Mouse (Mus musculus): Measurements from ENCODE around the gene Tmem132d. TPM values are rescaled to one million over a fixed set of nuclear protein-coding genes. Genes with fewer than 3 reads are reported as not detected.

Tmem132d gene
- polyA plus RNA-seq (2014; fragmentation: Nextera tagmentation; extraction: Ambion mirVana), result 0.07 and 0.08 TPM in 2 replicates

DNA sequence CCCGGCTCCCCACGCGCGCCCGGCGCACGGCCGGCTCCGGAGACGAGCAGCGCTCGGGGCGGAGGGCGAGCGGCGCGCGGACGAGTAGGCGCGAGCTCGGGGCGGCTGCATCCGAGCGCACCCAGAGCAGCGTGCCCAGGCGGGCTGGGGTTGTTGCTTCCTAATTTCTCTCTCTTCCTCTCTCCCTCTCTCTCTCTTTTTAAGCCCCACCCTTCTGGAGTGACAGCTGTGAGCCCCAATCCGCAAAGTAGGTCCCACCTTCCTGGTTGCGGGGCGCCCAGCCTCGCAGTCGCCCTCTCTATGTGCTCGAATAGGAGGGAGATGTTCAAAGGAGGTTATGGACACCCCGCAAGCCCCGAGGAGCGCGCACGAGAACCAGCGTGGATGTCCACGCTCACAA, at the start of gene Tmem132d:
Tmem132d (minus strand) TSS at position 162 of the 400 bp plus-strand sequence.
- no peaks in the 10 kb centered on the region for H3K36me3 ChIP-seq (ENCODE audit: control insufficient read depth, insufficient read depth, low read length)
- 1% methylated on average over 39 of the region's 40 CpGs for WGBS (ENCODE audit: insufficient replicate concordance)
- ATAC-seq (replicated peaks; ENCODE audit: insufficient number of reproducible peaks, low FRiP score, low TSS enrichment), result no peak
- no peaks in the 10 kb centered on the region for H3K9me3 ChIP-seq (replicated peaks; ENCODE audit: control insufficient read depth, low read length)
- no peak within 1 kb of the TSS for H3K27ac ChIP-seq (ENCODE audit: low read depth, low read length)
- peak within 1 kb of the TSS; percentile 33 for H3K4me3 ChIP-seq (ENCODE audit: low read depth, low read length)
- peak within 1 kb of the TSS; percentile 60 for H3K4me2 ChIP-seq
- peaks cover 62% of the 10 kb centered on the region for H3K27me3 ChIP-seq (ENCODE audit: control insufficient read depth, insufficient read depth, low read length)
- H3K9ac ChIP-seq (ENCODE audit: low read depth, low read length), result no peak within 1 kb of the TSS
- no peaks in the 10 kb centered on the region for H3K4me1 ChIP-seq (ENCODE audit: control insufficient read depth, insufficient read depth, low read length)

DNA sequence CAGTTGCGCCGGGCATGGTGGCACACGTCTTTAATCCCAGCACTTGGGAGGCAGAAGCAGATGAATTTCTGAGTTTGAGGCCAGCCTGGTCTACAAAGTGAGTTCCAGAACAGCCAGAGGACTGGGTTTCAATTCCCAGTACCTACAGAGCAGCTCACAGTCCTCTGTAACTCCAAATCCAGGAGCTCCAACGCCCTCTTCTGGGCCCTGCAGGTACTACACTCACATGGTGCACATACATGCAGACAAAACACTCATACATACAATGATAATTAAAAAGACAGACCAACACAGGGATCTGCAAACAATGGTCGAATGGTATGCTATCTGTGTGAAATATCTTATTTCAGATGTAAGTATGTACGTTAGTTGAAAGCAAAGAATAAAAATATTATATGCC, 47.9 kb upstream of the Tmem132d start:
- H3K36me3 ChIP-seq (ENCODE audit: control insufficient read depth, insufficient read depth, low read length), result no peaks in the 10 kb centered on the region
- H3K4me1 ChIP-seq (ENCODE audit: control insufficient read depth, insufficient read depth, low read length), result no peaks in the 10 kb centered on the region
- WGBS (ENCODE audit: insufficient replicate concordance), result 78% methylated on average over 6 of the region's 6 CpGs
- H3K9me3 ChIP-seq (replicated peaks; ENCODE audit: control insufficient read depth, low read length), result no peaks in the 10 kb centered on the region
- H3K4me3 ChIP-seq (ENCODE audit: low read depth, low read length), result no peak overlapping the region
- no peak for ATAC-seq (replicated peaks; ENCODE audit: insufficient number of reproducible peaks, low FRiP score, low TSS enrichment)
- peaks cover 17% of the 10 kb centered on the region for H3K27me3 ChIP-seq (ENCODE audit: control insufficient read depth, insufficient read depth, low read length)
- H3K27ac ChIP-seq (ENCODE audit: low read depth, low read length), result no peak overlapping the region
- no peak overlapping the region for H3K4me2 ChIP-seq
- no peak overlapping the region for H3K9ac ChIP-seq (ENCODE audit: low read depth, low read length)

GRCm38 (mm10) chr5:128475372-128475771, 42.5 kb upstream of the Tmem132d start:
- no peak overlapping the region for H3K27ac ChIP-seq (ENCODE audit: low read depth, low read length)
- WGBS (ENCODE audit: insufficient replicate concordance), result 79% methylated on average over 8 of the region's 8 CpGs
- H3K4me3 ChIP-seq (ENCODE audit: low read depth, low read length), result no peak overlapping the region
- H3K9me3 ChIP-seq (replicated peaks; ENCODE audit: control insufficient read depth, low read length), result no peaks in the 10 kb centered on the region
- H3K27me3 ChIP-seq (ENCODE audit: control insufficient read depth, insufficient read depth, low read length), result no peaks in the 10 kb centered on the region
- no peaks in the 10 kb centered on the region for H3K36me3 ChIP-seq (ENCODE audit: control insufficient read depth, insufficient read depth, low read length)
- no peak overlapping the region for H3K9ac ChIP-seq (ENCODE audit: low read depth, low read length)
- no peaks in the 10 kb centered on the region for H3K4me1 ChIP-seq (ENCODE audit: control insufficient read depth, insufficient read depth, low read length)
- ATAC-seq (replicated peaks; ENCODE audit: insufficient number of reproducible peaks, low FRiP score, low TSS enrichment), result no peak
- H3K4me2 ChIP-seq, result no peak overlapping the region

DNA sequence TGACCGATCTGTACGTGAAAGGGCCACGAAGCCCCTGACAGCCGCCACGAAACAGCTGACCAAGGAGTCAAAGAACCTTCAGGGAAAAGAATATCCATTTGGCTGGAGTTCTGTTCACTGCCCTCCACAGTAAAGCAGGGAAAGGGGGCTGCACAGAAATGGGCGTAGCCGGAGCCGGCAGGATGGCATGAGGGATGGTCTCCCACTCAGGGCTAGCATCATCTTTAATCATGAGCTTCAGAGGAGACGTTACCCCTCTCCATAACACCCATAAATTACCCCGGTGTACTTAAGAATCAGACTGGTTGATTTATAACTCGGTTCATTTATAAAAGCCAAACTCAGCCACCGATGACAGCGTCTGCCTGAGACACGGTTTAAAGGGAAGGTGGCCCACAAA, 36.9 kb upstream of the Tmem132d start:
- no peak overlapping the region for H3K9ac ChIP-seq (ENCODE audit: low read depth, low read length)
- no peak for ATAC-seq (replicated peaks; ENCODE audit: insufficient number of reproducible peaks, low FRiP score, low TSS enrichment)
- H3K36me3 ChIP-seq (ENCODE audit: control insufficient read depth, insufficient read depth, low read length), result no peaks in the 10 kb centered on the region
- no peak overlapping the region for H3K4me2 ChIP-seq
- H3K9me3 ChIP-seq (replicated peaks; ENCODE audit: control insufficient read depth, low read length), result no peaks in the 10 kb centered on the region
- no peak overlapping the region for H3K27ac ChIP-seq (ENCODE audit: low read depth, low read length)
- H3K4me1 ChIP-seq (ENCODE audit: control insufficient read depth, insufficient read depth, low read length), result no peaks in the 10 kb centered on the region
- WGBS (ENCODE audit: insufficient replicate concordance), result 77% methylated on average over 14 of the region's 14 CpGs
- H3K27me3 ChIP-seq (ENCODE audit: control insufficient read depth, insufficient read depth, low read length), result no peaks in the 10 kb centered on the region
- H3K4me3 ChIP-seq (ENCODE audit: low read depth, low read length), result no peak overlapping the region

DNA sequence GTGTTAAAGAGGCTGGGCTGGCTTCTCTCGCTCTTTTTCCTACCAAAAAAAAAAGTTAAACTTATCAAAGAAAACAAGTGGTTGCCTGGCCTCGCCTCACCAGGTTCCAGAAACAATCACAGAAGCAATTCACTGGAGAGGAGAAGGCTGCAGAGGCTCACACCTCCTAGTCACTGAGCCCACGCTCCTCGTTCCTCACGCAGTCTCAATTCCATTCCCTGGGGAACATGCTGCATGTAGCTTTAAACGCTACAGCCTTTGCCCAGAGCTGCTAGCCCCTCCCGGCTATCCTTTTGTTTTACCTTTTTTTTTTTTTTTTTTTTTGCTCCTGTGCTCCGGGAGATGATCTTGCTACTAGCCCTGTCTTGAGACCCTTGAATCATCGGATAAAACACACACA, 31.6 kb upstream of the Tmem132d start:
- H3K4me2 ChIP-seq, result peak overlapping the region; percentile 34
- 5% methylated on average over 9 of the region's 9 CpGs for WGBS (ENCODE audit: insufficient replicate concordance)
- no peak overlapping the region for H3K27ac ChIP-seq (ENCODE audit: low read depth, low read length)
- peaks cover 4% of the 10 kb centered on the region; the same call in 1 of the 2 replicates for H3K4me1 ChIP-seq (ENCODE audit: control insufficient read depth, insufficient read depth, low read length)
- H3K9ac ChIP-seq (ENCODE audit: low read depth, low read length), result no peak overlapping the region
- no peaks in the 10 kb centered on the region for H3K36me3 ChIP-seq (ENCODE audit: control insufficient read depth, insufficient read depth, low read length)
- no peaks in the 10 kb centered on the region for H3K27me3 ChIP-seq (ENCODE audit: control insufficient read depth, insufficient read depth, low read length)
- no peaks in the 10 kb centered on the region for H3K9me3 ChIP-seq (replicated peaks; ENCODE audit: control insufficient read depth, low read length)
- no peak for ATAC-seq (replicated peaks; ENCODE audit: insufficient number of reproducible peaks, low FRiP score, low TSS enrichment)
- no peak overlapping the region for H3K4me3 ChIP-seq (ENCODE audit: low read depth, low read length)

DNA sequence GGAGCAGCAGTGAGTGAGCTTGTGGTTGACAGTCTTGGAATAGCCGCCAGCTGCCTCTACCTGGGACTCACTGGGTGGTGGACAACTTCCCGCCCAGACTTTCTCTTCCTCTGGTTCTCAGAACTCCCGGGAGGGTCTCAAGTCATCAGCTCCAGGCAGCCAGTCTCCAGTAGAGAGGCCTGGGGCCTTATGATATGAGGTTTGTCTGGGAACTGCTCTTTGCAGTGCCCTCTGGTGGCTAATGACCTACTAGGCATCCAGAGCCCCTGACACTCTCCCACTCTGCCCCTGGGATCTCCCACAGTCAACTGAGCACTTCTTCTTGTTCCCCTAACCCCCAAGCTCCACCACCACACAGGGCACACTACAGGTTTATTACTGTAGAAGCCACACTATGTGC, 27.7 kb upstream of the Tmem132d start:
- no peak overlapping the region for H3K27ac ChIP-seq (ENCODE audit: low read depth, low read length)
- no peak overlapping the region for H3K4me2 ChIP-seq
- ATAC-seq (replicated peaks; ENCODE audit: insufficient number of reproducible peaks, low FRiP score, low TSS enrichment), result no peak
- peaks cover 4% of the 10 kb centered on the region; the same call in 1 of the 2 replicates for H3K4me1 ChIP-seq (ENCODE audit: control insufficient read depth, insufficient read depth, low read length)
- 24% methylated on average over 3 of the region's 3 CpGs for WGBS (ENCODE audit: insufficient replicate concordance)
- no peak overlapping the region for H3K9ac ChIP-seq (ENCODE audit: low read depth, low read length)
- H3K27me3 ChIP-seq (ENCODE audit: control insufficient read depth, insufficient read depth, low read length), result no peaks in the 10 kb centered on the region
- no peak overlapping the region for H3K4me3 ChIP-seq (ENCODE audit: low read depth, low read length)
- H3K36me3 ChIP-seq (ENCODE audit: control insufficient read depth, insufficient read depth, low read length), result no peaks in the 10 kb centered on the region
- H3K9me3 ChIP-seq (replicated peaks; ENCODE audit: control insufficient read depth, low read length), result no peaks in the 10 kb centered on the region

GRCm38 (mm10) chr5:128455732-128456131, 22.9 kb upstream of the Tmem132d start:
- Histone ChIP-seq H3K36me3 (ENCODE audit: control insufficient read depth, insufficient read depth, low read length) (no peaks in the 10 kb centered on the region), H3K9ac (ENCODE audit: low read depth, low read length) (no peak overlapping the region), H3K27me3 (ENCODE audit: control insufficient read depth, insufficient read depth, low read length) (no peaks in the 10 kb centered on the region), H3K4me2 (no peak overlapping the region), H3K4me1 (ENCODE audit: control insufficient read depth, insufficient read depth, low read length) (no peaks in the 10 kb centered on the region), H3K27ac (ENCODE audit: low read depth, low read length) (no peak overlapping the region), H3K4me3 (ENCODE audit: low read depth, low read length) (no peak overlapping the region), H3K9me3 (replicated peaks; ENCODE audit: control insufficient read depth, low read length) (no peaks in the 10 kb centered on the region)
- WGBS (ENCODE audit: insufficient replicate concordance), result 63% methylated on average over 12 of the region's 12 CpGs
- no peak for ATAC-seq (replicated peaks; ENCODE audit: insufficient number of reproducible peaks, low FRiP score, low TSS enrichment)

- Histone ChIP-seq H3K4me2 (no peak overlapping the region), H3K4me3 (ENCODE audit: low read depth, low read length) (no peak overlapping the region), H3K27me3 (ENCODE audit: control insufficient read depth, insufficient read depth, low read length) (no peaks in the 10 kb centered on the region), H3K36me3 (ENCODE audit: control insufficient read depth, insufficient read depth, low read length) (no peaks in the 10 kb centered on the region), H3K9me3 (replicated peaks; ENCODE audit: control insufficient read depth, low read length) (no peaks in the 10 kb centered on the region), H3K4me1 (ENCODE audit: control insufficient read depth, insufficient read depth, low read length) (no peaks in the 10 kb centered on the region), H3K9ac (ENCODE audit: low read depth, low read length) (no peak overlapping the region), H3K27ac (ENCODE audit: low read depth, low read length) (no peak overlapping the region)
- ATAC-seq (replicated peaks; ENCODE audit: insufficient number of reproducible peaks, low FRiP score, low TSS enrichment), result no peak
- 43% methylated on average over 6 of the region's 6 CpGs for WGBS (ENCODE audit: insufficient replicate concordance)
These were observed 19.3 kb upstream of the Tmem132d start for GRCm38 (mm10) chr5:128452196-128452595.

DNA sequence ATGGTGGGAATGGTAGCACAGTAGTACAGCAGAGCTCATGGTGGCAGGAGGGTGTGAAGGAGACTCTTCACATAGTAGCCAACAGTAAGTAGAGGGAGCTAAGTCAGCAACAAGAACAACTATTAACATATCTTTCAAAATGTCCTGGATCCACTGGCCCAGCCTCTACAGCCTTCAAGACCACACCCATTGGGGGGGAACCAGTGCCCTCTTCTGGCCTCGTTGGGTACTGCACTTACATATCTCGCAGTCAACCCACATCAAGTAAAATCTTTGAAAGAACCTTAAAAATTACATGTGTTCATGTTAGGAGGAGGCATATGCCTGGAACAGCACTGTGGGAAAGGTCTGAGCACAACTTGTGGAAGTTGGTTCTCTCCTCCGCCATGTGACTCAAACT, 17.9 kb upstream of the Tmem132d start:
- WGBS (ENCODE audit: insufficient replicate concordance), result 75% methylated on average over 3 of the region's 3 CpGs
- no peaks in the 10 kb centered on the region for H3K9me3 ChIP-seq (replicated peaks; ENCODE audit: control insufficient read depth, low read length)

More for the DNA sequence above, 17.9 kb upstream of the Tmem132d start:
- Histone ChIP-seq H3K4me3 (ENCODE audit: low read depth, low read length) (no peak overlapping the region), H3K27me3 (ENCODE audit: control insufficient read depth, insufficient read depth, low read length) (no peaks in the 10 kb centered on the region; the same call in 1 of the 2 replicates), H3K27ac (ENCODE audit: low read depth, low read length) (no peak overlapping the region), H3K4me1 (ENCODE audit: control insufficient read depth, insufficient read depth, low read length) (no peaks in the 10 kb centered on the region), H3K36me3 (ENCODE audit: control insufficient read depth, insufficient read depth, low read length) (no peaks in the 10 kb centered on the region), H3K4me2 (no peak overlapping the region), H3K9ac (ENCODE audit: low read depth, low read length) (no peak overlapping the region)
- ATAC-seq (replicated peaks; ENCODE audit: insufficient number of reproducible peaks, low FRiP score, low TSS enrichment), result no peak
